ENCODE assay signal across 18 mouse cellular contexts in the genomic region with DNA sequence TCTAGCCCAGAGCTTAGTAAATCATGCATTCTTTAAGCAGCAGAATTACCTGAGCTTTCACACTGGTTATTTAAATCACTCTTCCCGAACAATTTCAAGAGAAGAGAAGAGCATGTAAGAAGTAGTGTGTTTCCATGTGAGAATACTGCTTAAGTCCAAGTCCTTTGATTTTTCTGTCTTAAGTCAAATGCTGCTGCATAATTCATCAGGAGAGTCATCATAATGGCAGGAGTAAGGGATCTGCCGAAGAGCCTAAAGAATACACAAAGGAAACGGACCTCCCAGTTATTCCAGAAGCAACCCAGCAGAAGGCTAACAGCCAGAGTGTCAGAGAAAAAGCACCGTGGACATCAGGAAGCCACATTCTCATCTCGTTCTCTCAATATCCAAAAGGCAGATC. TPM values are rescaled to one million over a fixed set of nuclear protein-coding genes. Genes with fewer than 3 reads are reported as not detected.
A peak's percentile ranks its signal among the peaks of the same experiment; 100 is the strongest.
DNase-seq lines count a peak whose midpoint lies in the region; ATAC-seq and TF ChIP-seq lines count a peak whose summit lies in the region.
"Had no signal": no experiment of that assay in that cellular context is flagged by ENCODE, and none has a peak within 500 bp of the region (broad histone marks: within the 10 kb centered on the region; RNA-seq: fewer than 3 reads in every experiment).

No protein-coding gene starts in this region.

- no peak for DNase-seq in cerebellum, adult 2 months
- no peak for DNase-seq in cerebellum, postnatal 4 days (ENCODE audit: low spot score in 2 of 2)
- no peak for DNase-seq in midbrain, embryonic 10.5 days (ENCODE audit: low spot score)
- peak; percentile 41 for DNase-seq in midbrain, embryonic 14.5 days
- DNase-seq in gastrocnemius, postnatal 10 days: no peak
- no peak for DNase-seq in kidney, adult 8-10 months
- DNase-seq: adrenal gland, postnatal 10 days; cerebellum, adult 18-20 months; forebrain, postnatal 0 days; gastrocnemius, postnatal 14 days; heart, adult 2 months; heart, postnatal 14 days had no signal

- no peak; the same call in 1 of the 2 replicates for ATAC-seq in midbrain, embryonic 14.5 days (ENCODE audit: low FRiP score, low TSS enrichment)
- ATAC-seq in forebrain, embryonic 12.5 days (ENCODE audit: low FRiP score): no peak
- ATAC-seq: forebrain, postnatal 0 days had no signal

- H3K9me3 ChIP-seq in midbrain, embryonic 10.5 days (replicated peaks): no peaks in the 10 kb centered on the region
- H3K9me3 ChIP-seq in midbrain, embryonic 14.5 days (ENCODE audit: control insufficient read depth, low read length): no peaks in the 10 kb centered on the region
- no peaks in the 10 kb centered on the region for H3K9me3 ChIP-seq in forebrain, embryonic 12.5 days
- H3K9me3 ChIP-seq: embryonic facial prominence, embryonic 12.5 days; heart, embryonic 15.5 days; hindbrain, embryonic 13.5 days had no signal

- H3K27ac ChIP-seq in cerebellum, adult 2 months (ENCODE audit: insufficient read depth, low read length): 0 out of 2 replicates have a peak overlapping the region, but pooled peaks have one; percentile 29
- H3K27ac ChIP-seq in midbrain, embryonic 10.5 days (replicated peaks): peak overlapping the region; percentile 30; the same call in 1 of the 2 replicates
- peak overlapping the region; percentile 38; the same call in 1 of the 2 replicates for H3K27ac ChIP-seq in midbrain, embryonic 14.5 days (replicated peaks; ENCODE audit: low read depth, low read length)
- no peak overlapping the region for H3K27ac ChIP-seq in forebrain, embryonic 12.5 days
- H3K27ac ChIP-seq: embryonic facial prominence, embryonic 12.5 days; heart, adult 2 months; heart, embryonic 15.5 days; hindbrain, embryonic 13.5 days had no signal

- no peaks in the 10 kb centered on the region for H3K27me3 ChIP-seq in cerebellum, adult 2 months (ENCODE audit: control insufficient read depth, insufficient read depth, low read length)
- H3K27me3 ChIP-seq in midbrain, embryonic 10.5 days (ENCODE audit: low read depth, poor library complexity, severe bottlenecking): no peaks in the 10 kb centered on the region
- no peaks in the 10 kb centered on the region for H3K27me3 ChIP-seq in midbrain, embryonic 14.5 days (ENCODE audit: control insufficient read depth, insufficient read depth, low read length)
- H3K27me3 ChIP-seq in forebrain, embryonic 12.5 days: no peaks in the 10 kb centered on the region
- H3K27me3 ChIP-seq: embryonic facial prominence, embryonic 12.5 days; heart, embryonic 15.5 days; hindbrain, embryonic 13.5 days had no signal

- no peak for TF ChIP-seq CTCF in cerebellum, adult 2 months (IDR thresholded peaks at IDR 0.05; ENCODE audit: borderline replicate concordance, insufficient read depth, low read depth, low read length)

- no peak overlapping the region for H3K4me3 ChIP-seq in cerebellum, adult 2 months (replicated peaks; ENCODE audit: insufficient read depth, low read depth, low read length)
- H3K4me3 ChIP-seq in midbrain, embryonic 10.5 days: no peak overlapping the region
- H3K4me3 ChIP-seq in midbrain, embryonic 14.5 days (replicated peaks; ENCODE audit: low read depth, low read length): no peak overlapping the region
- no peak overlapping the region for H3K4me3 ChIP-seq in forebrain, embryonic 12.5 days (replicated peaks)
- H3K4me3 ChIP-seq: embryonic facial prominence, embryonic 12.5 days; heart, adult 2 months; heart, embryonic 15.5 days; hindbrain, embryonic 13.5 days had no signal

- H3K9ac ChIP-seq in midbrain, embryonic 14.5 days (replicated peaks; ENCODE audit: low read length): no peak overlapping the region
- H3K9ac ChIP-seq in forebrain, embryonic 12.5 days: no peak overlapping the region
- H3K9ac ChIP-seq: embryonic facial prominence, embryonic 12.5 days; forebrain, postnatal 0 days; heart, embryonic 15.5 days; hindbrain, embryonic 13.5 days had no signal

- no peak overlapping the region for H3K4me2 ChIP-seq in midbrain, embryonic 14.5 days (ENCODE audit: low read length)
- H3K4me2 ChIP-seq in forebrain, embryonic 12.5 days: no peak overlapping the region
- H3K4me2 ChIP-seq: embryonic facial prominence, embryonic 12.5 days; heart, embryonic 11.5 days; heart, embryonic 15.5 days; hindbrain, embryonic 13.5 days had no signal

- H3K4me1 ChIP-seq in cerebellum, adult 2 months (ENCODE audit: control insufficient read depth, insufficient read depth, low read length): peaks cover 6% of the 10 kb centered on the region; the same call in 1 of the 2 replicates
- peaks cover 30% of the 10 kb centered on the region for H3K4me1 ChIP-seq in midbrain, embryonic 10.5 days
- H3K4me1 ChIP-seq in midbrain, embryonic 14.5 days (ENCODE audit: control insufficient read depth, insufficient read depth, low read length): peaks cover 7% of the 10 kb centered on the region
- H3K4me1 ChIP-seq in forebrain, embryonic 12.5 days: peaks cover 5% of the 10 kb centered on the region; the same call in 1 of the 2 replicates
- H3K4me1 ChIP-seq: embryonic facial prominence, embryonic 12.5 days; heart, embryonic 15.5 days; hindbrain, embryonic 13.5 days had no signal

- 33% methylated on average over 5 of the region's 5 CpGs for WGBS in cerebellum, adult 2 months
- WGBS in midbrain, embryonic 10.5 days: 50% methylated on average over 5 of the region's 5 CpGs
- WGBS in midbrain, embryonic 14.5 days: 19% methylated on average over 5 of the region's 5 CpGs
- WGBS in forebrain, embryonic 12.5 days: 59% methylated on average over 5 of the region's 5 CpGs

- no peak for TF ChIP-seq POLR2A in cerebellum, adult 2 months (IDR thresholded peaks at IDR 0.05; ENCODE audit: borderline replicate concordance, insufficient read depth, low read length)

- H3K36me3 ChIP-seq in midbrain, embryonic 10.5 days: no peaks in the 10 kb centered on the region
- H3K36me3 ChIP-seq in midbrain, embryonic 14.5 days (ENCODE audit: control insufficient read depth, insufficient read depth, low read length): no peaks in the 10 kb centered on the region
- no peaks in the 10 kb centered on the region for H3K36me3 ChIP-seq in forebrain, embryonic 12.5 days (replicated peaks)
- H3K36me3 ChIP-seq: heart, embryonic 15.5 days; hindbrain, embryonic 13.5 days had no signal

RNA-seq across cellular contexts. Expression of a gene that starts 34.6 kb away (rescaled TPM):
- 16.3 and 16.7 TPM in 2 replicates for polyA plus RNA-seq in cerebellum, adult 2 months (2012; rRNA removed)
- polyA plus RNA-seq in midbrain, embryonic 10.5 days (2016; fragmentation: Nextera tagmentation; extraction: Ambion mirVana): 8.8 and 9.9 TPM in 2 replicates
- polyA plus RNA-seq in midbrain, embryonic 14.5 days (2014; fragmentation: Nextera tagmentation; extraction: Ambion mirVana): 8.1 and 10.4 TPM in 2 replicates
- 1 to 10 TPM; 4.6 to 8.7 TPM for total RNA-seq in gastrocnemius, postnatal 10 days (2021)
- polyA plus RNA-seq in forebrain, embryonic 12.5 days (2016; fragmentation: Nextera tagmentation; extraction: Ambion mirVana): 9.6 and 10.3 TPM in 2 replicates
- total RNA-seq: MEL had no signal
